Mouse (Mus musculus): ENCODE measurements around the gene Ctdspl. TPM values are rescaled to one million over a fixed set of nuclear protein-coding genes. Genes with fewer than 3 reads are reported as not detected.

The Ctdspl gene
- polyA plus RNA-seq (2014; fragmentation: Nextera tagmentation; extraction: Ambion mirVana) = 10.2 and 10.4 TPM in 2 replicates

- peak within 1 kb of the TSS; percentile 82 to 87 for H3K4me3 ChIP-seq (ENCODE audit: control insufficient read depth in 1 of 2, insufficient read depth in 1 of 2, low read depth in 1 of 2, low read length in 2 of 2)
- no peaks in the 10 kb centered on the region for H3K27me3 ChIP-seq (ENCODE audit: control insufficient read depth, insufficient read depth, low read length)
- under 1% methylated on average over 40 of the region's 73 CpGs for WGBS
- peaks cover 9 to 28% of the 10 kb centered on the region in 2 experiments; a peak in 3 of 4 replicates for H3K4me1 ChIP-seq (ENCODE audit: control insufficient read depth in 2 of 2, insufficient read depth in 2 of 2, low read length in 2 of 2)
- no peaks in the 10 kb centered on the region for H3K36me3 ChIP-seq (ENCODE audit: control insufficient read depth, insufficient read depth, low read length)
- H3K27ac ChIP-seq (replicated peaks in 1 of 2; ENCODE audit: control insufficient read depth in 1 of 2, insufficient read depth in 1 of 2, low read depth in 2 of 2, low read length in 2 of 2) = peak within 1 kb of the TSS; percentile 69 to 76
- peak; percentile 44 for ATAC-seq (ENCODE audit: insufficient number of reproducible peaks, insufficient read depth, low FRiP score, low read depth)
- peak within 1 kb of the TSS; percentile 81 for H3K9ac ChIP-seq (ENCODE audit: low read length)
- no peaks in the 10 kb centered on the region for H3K9me3 ChIP-seq (ENCODE audit: control insufficient read depth, low read length)
- peak within 1 kb of the TSS; percentile 93 for H3K4me2 ChIP-seq (ENCODE audit: low read length)
Measured at GRCm38 (mm10) chr9:118926111-118926650, at the start of gene Ctdspl. TSS of gene Ctdspl (plus strand) at chr9:118926453.

GRCm38 (mm10) chr9:118876902-118877301 lies 49.4 kb upstream of the Ctdspl start:
- ATAC-seq (ENCODE audit: insufficient number of reproducible peaks, insufficient read depth, low FRiP score, low read depth) = no peak
- WGBS = 44% methylated on average over 10 of the region's 10 CpGs
- peaks cover 12 to 19% of the 10 kb centered on the region in 2 experiments for H3K4me1 ChIP-seq (ENCODE audit: control insufficient read depth in 2 of 2, insufficient read depth in 2 of 2, low read length in 2 of 2)
- peak overlapping the region in 1 of 2 experiments; percentile 51; a peak in 3 of 4 replicates for H3K27ac ChIP-seq (replicated peaks in 1 of 2; ENCODE audit: control insufficient read depth in 1 of 2, insufficient read depth in 1 of 2, low read depth in 2 of 2, low read length in 2 of 2)
- no peak overlapping the region for H3K4me3 ChIP-seq (ENCODE audit: control insufficient read depth in 1 of 2, insufficient read depth in 1 of 2, low read depth in 1 of 2, low read length in 2 of 2)
- no peak overlapping the region for H3K4me2 ChIP-seq (ENCODE audit: low read length)
- H3K9me3 ChIP-seq (ENCODE audit: control insufficient read depth, low read length) = no peaks in the 10 kb centered on the region
- no peak overlapping the region for H3K9ac ChIP-seq (ENCODE audit: low read length)
- no peaks in the 10 kb centered on the region for H3K27me3 ChIP-seq (ENCODE audit: control insufficient read depth, insufficient read depth, low read length)
- peaks cover 18% of the 10 kb centered on the region for H3K36me3 ChIP-seq (ENCODE audit: control insufficient read depth, insufficient read depth, low read length)

GRCm38 (mm10) chr9:118877365-118878008 lies 48.8 kb upstream of the Ctdspl start:
- Histone ChIP-seq H3K9ac (ENCODE audit: low read length) (no peak overlapping the region), H3K36me3 (ENCODE audit: control insufficient read depth, insufficient read depth, low read length) (peaks cover 18% of the 10 kb centered on the region), H3K4me2 (ENCODE audit: low read length) (no peak overlapping the region), H3K27ac (replicated peaks in 1 of 2; ENCODE audit: control insufficient read depth in 1 of 2, insufficient read depth in 1 of 2, low read depth in 2 of 2, low read length in 2 of 2) (peak overlapping the region; percentile 51 to 53; a peak in 3 of 4 replicates), H3K4me3 (ENCODE audit: control insufficient read depth in 1 of 2, insufficient read depth in 1 of 2, low read depth in 1 of 2, low read length in 2 of 2) (no peak overlapping the region), H3K9me3 (ENCODE audit: control insufficient read depth, low read length) (no peaks in the 10 kb centered on the region), H3K4me1 (ENCODE audit: control insufficient read depth in 2 of 2, insufficient read depth in 2 of 2, low read length in 2 of 2) (peaks cover 12 to 20% of the 10 kb centered on the region in 2 experiments), H3K27me3 (ENCODE audit: control insufficient read depth, insufficient read depth, low read length) (no peaks in the 10 kb centered on the region)
- no peak for ATAC-seq (ENCODE audit: insufficient number of reproducible peaks, insufficient read depth, low FRiP score, low read depth)
- 45% methylated on average over 7 of the region's 7 CpGs for WGBS

GRCm38 (mm10) chr9:118878596-118878995 lies 47.7 kb upstream of the Ctdspl start:
- H3K4me3 ChIP-seq (ENCODE audit: control insufficient read depth in 1 of 2, insufficient read depth in 1 of 2, low read depth in 1 of 2, low read length in 2 of 2) = no peak overlapping the region
- no peak overlapping the region for H3K4me2 ChIP-seq (ENCODE audit: low read length)
- H3K27ac ChIP-seq (replicated peaks in 1 of 2; ENCODE audit: control insufficient read depth in 1 of 2, insufficient read depth in 1 of 2, low read depth in 2 of 2, low read length in 2 of 2) = no peak overlapping the region
- no peaks in the 10 kb centered on the region for H3K9me3 ChIP-seq (ENCODE audit: control insufficient read depth, low read length)
- H3K36me3 ChIP-seq (ENCODE audit: control insufficient read depth, insufficient read depth, low read length) = peaks cover 10% of the 10 kb centered on the region; the same call in 1 of the 2 replicates
- peaks cover 12 to 20% of the 10 kb centered on the region in 2 experiments for H3K4me1 ChIP-seq (ENCODE audit: control insufficient read depth in 2 of 2, insufficient read depth in 2 of 2, low read length in 2 of 2)
- H3K27me3 ChIP-seq (ENCODE audit: control insufficient read depth, insufficient read depth, low read length) = no peaks in the 10 kb centered on the region
- ATAC-seq (ENCODE audit: insufficient number of reproducible peaks, insufficient read depth, low FRiP score, low read depth) = no peak
- WGBS = 80% methylated on average over 11 of the region's 11 CpGs
- no peak overlapping the region for H3K9ac ChIP-seq (ENCODE audit: low read length)

- peaks cover 7% of the 10 kb centered on the region; the same call in 1 of the 2 replicates for H3K36me3 ChIP-seq (ENCODE audit: control insufficient read depth, insufficient read depth, low read length)
- H3K9me3 ChIP-seq (ENCODE audit: control insufficient read depth, low read length) = no peaks in the 10 kb centered on the region
- no peak overlapping the region for H3K27ac ChIP-seq (replicated peaks in 1 of 2; ENCODE audit: control insufficient read depth in 1 of 2, insufficient read depth in 1 of 2, low read depth in 2 of 2, low read length in 2 of 2)
- WGBS = 67% methylated on average over 7 of the region's 7 CpGs
- no peak overlapping the region for H3K9ac ChIP-seq (ENCODE audit: low read length)
- no peak for ATAC-seq (ENCODE audit: insufficient number of reproducible peaks, insufficient read depth, low FRiP score, low read depth)
- peaks cover 12 to 16% of the 10 kb centered on the region in 2 experiments for H3K4me1 ChIP-seq (ENCODE audit: control insufficient read depth in 2 of 2, insufficient read depth in 2 of 2, low read length in 2 of 2)
- no peaks in the 10 kb centered on the region for H3K27me3 ChIP-seq (ENCODE audit: control insufficient read depth, insufficient read depth, low read length)
- H3K4me3 ChIP-seq (ENCODE audit: control insufficient read depth in 1 of 2, insufficient read depth in 1 of 2, low read depth in 1 of 2, low read length in 2 of 2) = no peak overlapping the region
- no peak overlapping the region for H3K4me2 ChIP-seq (ENCODE audit: low read length)
Measured at GRCm38 (mm10) chr9:118881281-118881945, 44.8 kb upstream of the Ctdspl start.

GRCm38 (mm10) chr9:118881946-118882284 lies 44.3 kb upstream of the Ctdspl start:
- Histone ChIP-seq H3K27ac (replicated peaks in 1 of 2; ENCODE audit: control insufficient read depth in 1 of 2, insufficient read depth in 1 of 2, low read depth in 2 of 2, low read length in 2 of 2) (no peak overlapping the region), H3K4me2 (ENCODE audit: low read length) (no peak overlapping the region), H3K27me3 (ENCODE audit: control insufficient read depth, insufficient read depth, low read length) (no peaks in the 10 kb centered on the region), H3K9ac (ENCODE audit: low read length) (no peak overlapping the region), H3K9me3 (ENCODE audit: control insufficient read depth, low read length) (no peaks in the 10 kb centered on the region), H3K4me1 (ENCODE audit: control insufficient read depth in 2 of 2, insufficient read depth in 2 of 2, low read length in 2 of 2) (peaks cover 9 to 13% of the 10 kb centered on the region in 2 experiments), H3K4me3 (ENCODE audit: control insufficient read depth in 1 of 2, insufficient read depth in 1 of 2, low read depth in 1 of 2, low read length in 2 of 2) (no peak overlapping the region), H3K36me3 (ENCODE audit: control insufficient read depth, insufficient read depth, low read length) (peaks cover 7% of the 10 kb centered on the region; the same call in 1 of the 2 replicates)
- ATAC-seq (ENCODE audit: insufficient number of reproducible peaks, insufficient read depth, low FRiP score, low read depth) = no peak
- 76% methylated on average over 6 of the region's 6 CpGs for WGBS

DNA sequence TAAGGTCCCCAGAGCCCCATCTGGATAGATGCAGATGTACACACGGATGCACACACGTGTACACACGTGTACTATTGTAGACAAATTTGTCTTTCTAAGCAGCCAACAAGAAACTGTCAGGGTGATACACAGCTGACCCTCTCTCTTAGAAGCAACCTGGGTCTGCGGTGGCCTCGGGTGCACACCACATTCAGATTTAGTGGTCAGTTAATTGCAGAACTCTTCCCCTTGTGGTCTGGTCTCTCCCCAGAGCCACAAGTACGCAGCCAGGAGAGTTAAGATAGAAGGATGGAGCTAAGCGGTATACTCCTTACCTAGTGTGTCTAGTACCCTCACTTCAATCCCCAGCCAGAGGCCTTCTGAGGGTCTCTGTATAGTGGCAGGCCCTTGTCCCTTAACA lies 43.1 kb upstream of the Ctdspl start:
- Histone ChIP-seq H3K9ac (ENCODE audit: low read length) (no peak overlapping the region), H3K4me3 (ENCODE audit: control insufficient read depth in 1 of 2, insufficient read depth in 1 of 2, low read depth in 1 of 2, low read length in 2 of 2) (no peak overlapping the region), H3K9me3 (ENCODE audit: control insufficient read depth, low read length) (no peaks in the 10 kb centered on the region), H3K36me3 (ENCODE audit: control insufficient read depth, insufficient read depth, low read length) (peaks cover 10% of the 10 kb centered on the region), H3K27me3 (ENCODE audit: control insufficient read depth, insufficient read depth, low read length) (no peaks in the 10 kb centered on the region), H3K27ac (replicated peaks in 1 of 2; ENCODE audit: control insufficient read depth in 1 of 2, insufficient read depth in 1 of 2, low read depth in 2 of 2, low read length in 2 of 2) (no peak overlapping the region), H3K4me1 (ENCODE audit: control insufficient read depth in 2 of 2, insufficient read depth in 2 of 2, low read length in 2 of 2) (peaks cover 0 to 4% of the 10 kb centered on the region in 2 experiments; a peak in 2 of 4 replicates), H3K4me2 (ENCODE audit: low read length) (no peak overlapping the region)
- ATAC-seq (ENCODE audit: insufficient number of reproducible peaks, insufficient read depth, low FRiP score, low read depth) = no peak
- WGBS = 91% methylated on average over 7 of the region's 7 CpGs

Measured in heart, embryonic 14.5 days (tissue).